In genomic region chr12:73539151-73539550, GRCm38 (mm10) we compare ENCODE assay signal across 13 mouse cellular contexts. TPM values are rescaled to one million over a fixed set of nuclear protein-coding genes. Genes with fewer than 3 reads are reported as not detected.
A peak's percentile ranks its signal among the peaks of the same experiment; 100 is the strongest.
DNase-seq lines count a peak whose midpoint lies in the region; ATAC-seq lines count a peak whose summit lies in the region.
"Had no signal": no experiment of that assay in that cellular context is flagged by ENCODE, and none has a peak within 500 bp of the region (broad histone marks: within the 10 kb centered on the region; RNA-seq: fewer than 3 reads in every experiment).

No protein-coding gene starts in this region.

- no peak for DNase-seq in forebrain, embryonic 10.5 days (ENCODE audit: extremely low spot score, low spot score)
- peak; percentile 28 for DNase-seq in liver, embryonic 11.5 days (ENCODE audit: low spot score)
- peak; percentile 10 for DNase-seq in brain, adult 2 months (ENCODE audit: low read depth, low spot score)
- DNase-seq in urinary bladder, adult 18-20 months (ENCODE audit: low spot score in 2 of 2) = no peak
- DNase-seq: cerebellum, postnatal 36 days; gastrocnemius, postnatal 25 days; spleen, adult 18-20 months had no signal

- H3K4me1 ChIP-seq in forebrain, embryonic 10.5 days = peaks cover 19% of the 10 kb centered on the region
- peaks cover 5% of the 10 kb centered on the region; the same call in 1 of the 2 replicates for H3K4me1 ChIP-seq in forebrain, embryonic 12.5 days
- no peaks in the 10 kb centered on the region; the same call in 1 of the 2 replicates for H3K4me1 ChIP-seq in liver, embryonic 11.5 days (replicated peaks; ENCODE audit: control insufficient read depth, insufficient read depth, low read length)
- no peaks in the 10 kb centered on the region; the same call in 1 of the 2 replicates for H3K4me1 ChIP-seq in liver, embryonic 12.5 days
- peaks cover 35% of the 10 kb centered on the region for H3K4me1 ChIP-seq in limb, embryonic 13.5 days
- H3K4me1 ChIP-seq: hindbrain, embryonic 15.5 days had no signal

- 42% methylated on average over 2 of the region's 2 CpGs for WGBS in forebrain, embryonic 10.5 days
- 38% methylated on average over 2 of the region's 2 CpGs for WGBS in forebrain, embryonic 12.5 days
- 38% methylated on average over 2 of the region's 2 CpGs for WGBS in liver, embryonic 11.5 days
- 33% methylated on average over 2 of the region's 2 CpGs for WGBS in liver, embryonic 12.5 days (ENCODE audit: insufficient replicate concordance)
- 12% methylated on average over 2 of the region's 2 CpGs for WGBS in limb, embryonic 13.5 days

- H3K27me3 ChIP-seq in forebrain, embryonic 10.5 days (ENCODE audit: poor library complexity, severe bottlenecking) = peaks cover 36% of the 10 kb centered on the region
- H3K27me3 ChIP-seq in forebrain, embryonic 12.5 days = peaks cover 37% of the 10 kb centered on the region
- H3K27me3 ChIP-seq in liver, embryonic 11.5 days (replicated peaks; ENCODE audit: control insufficient read depth, insufficient read depth, low read length) = peaks cover 9% of the 10 kb centered on the region
- H3K27me3 ChIP-seq in liver, embryonic 12.5 days (replicated peaks) = peaks cover 24% of the 10 kb centered on the region
- peaks cover 27% of the 10 kb centered on the region for H3K27me3 ChIP-seq in limb, embryonic 13.5 days

- no peak overlapping the region for H3K9ac ChIP-seq in forebrain, embryonic 12.5 days
- H3K9ac ChIP-seq in liver, embryonic 11.5 days (ENCODE audit: low read depth, low read length) = no peak overlapping the region
- no peak overlapping the region for H3K9ac ChIP-seq in liver, embryonic 12.5 days
- no peak overlapping the region for H3K9ac ChIP-seq in limb, embryonic 13.5 days
- H3K9ac ChIP-seq: hindbrain, embryonic 15.5 days had no signal

- ATAC-seq in forebrain, embryonic 12.5 days (ENCODE audit: low FRiP score) = no peak
- no peak for ATAC-seq in liver, embryonic 11.5 days (replicated peaks; ENCODE audit: low FRiP score)
- no peak for ATAC-seq in liver, embryonic 12.5 days
- ATAC-seq in limb, embryonic 13.5 days (ENCODE audit: low FRiP score, low read depth) = no peak; the same call in 1 of the 2 replicates
- no peak for ATAC-seq in activated CD4-positive, CD25-positive, alpha-beta regulatory T cell, adult 4 months

- H3K9me3 ChIP-seq in forebrain, embryonic 10.5 days = no peaks in the 10 kb centered on the region
- no peaks in the 10 kb centered on the region for H3K9me3 ChIP-seq in forebrain, embryonic 12.5 days
- no peaks in the 10 kb centered on the region for H3K9me3 ChIP-seq in liver, embryonic 11.5 days (ENCODE audit: control insufficient read depth, low read length)
- H3K9me3 ChIP-seq in liver, embryonic 12.5 days (replicated peaks) = no peaks in the 10 kb centered on the region
- no peaks in the 10 kb centered on the region for H3K9me3 ChIP-seq in limb, embryonic 13.5 days
- H3K9me3 ChIP-seq: hindbrain, embryonic 15.5 days had no signal

- H3K4me2 ChIP-seq in forebrain, embryonic 12.5 days = no peak overlapping the region
- no peak overlapping the region for H3K4me2 ChIP-seq in liver, embryonic 11.5 days
- H3K4me2 ChIP-seq in liver, embryonic 12.5 days = no peak overlapping the region
- H3K4me2 ChIP-seq in limb, embryonic 13.5 days (replicated peaks) = peak overlapping the region; percentile 25; the same call in 1 of the 2 replicates
- H3K4me2 ChIP-seq: hindbrain, embryonic 15.5 days had no signal

- no peak overlapping the region for H3K27ac ChIP-seq in forebrain, embryonic 10.5 days
- H3K27ac ChIP-seq in forebrain, embryonic 12.5 days = no peak overlapping the region
- no peak overlapping the region for H3K27ac ChIP-seq in liver, embryonic 11.5 days (ENCODE audit: low read depth, low read length)
- no peak overlapping the region for H3K27ac ChIP-seq in liver, embryonic 12.5 days
- H3K27ac ChIP-seq in limb, embryonic 13.5 days = no peak overlapping the region
- H3K27ac ChIP-seq: hindbrain, embryonic 15.5 days had no signal

- peak overlapping the region; percentile 14; the same call in 1 of the 2 replicates for H3K4me3 ChIP-seq in forebrain, embryonic 10.5 days
- H3K4me3 ChIP-seq in forebrain, embryonic 12.5 days (replicated peaks) = no peak overlapping the region
- H3K4me3 ChIP-seq in liver, embryonic 11.5 days (ENCODE audit: low read depth, low read length) = no peak overlapping the region
- no peak overlapping the region for H3K4me3 ChIP-seq in liver, embryonic 12.5 days
- 0 out of 2 replicates have a peak overlapping the region, but pooled peaks have one; percentile 2 for H3K4me3 ChIP-seq in limb, embryonic 13.5 days
- H3K4me3 ChIP-seq: hindbrain, embryonic 15.5 days had no signal

- H3K36me3 ChIP-seq in forebrain, embryonic 10.5 days (replicated peaks) = no peaks in the 10 kb centered on the region
- no peaks in the 10 kb centered on the region for H3K36me3 ChIP-seq in forebrain, embryonic 12.5 days (replicated peaks)
- H3K36me3 ChIP-seq in liver, embryonic 11.5 days (ENCODE audit: control insufficient read depth, insufficient read depth, low read length) = no peaks in the 10 kb centered on the region
- no peaks in the 10 kb centered on the region for H3K36me3 ChIP-seq in liver, embryonic 12.5 days
- H3K36me3 ChIP-seq in limb, embryonic 13.5 days = no peaks in the 10 kb centered on the region
- H3K36me3 ChIP-seq: hindbrain, embryonic 15.5 days had no signal

RNA-seq across cellular contexts. Expression of gene Tmem30b, which starts 7.0 kb away (rescaled TPM):
- 3.8 and 5.0 TPM in 2 replicates for polyA plus RNA-seq in forebrain, embryonic 10.5 days (2016; fragmentation: Nextera tagmentation; extraction: Ambion mirVana)
- 2.2 and 3.1 TPM in 2 replicates for polyA plus RNA-seq in forebrain, embryonic 12.5 days (2016; fragmentation: Nextera tagmentation; extraction: Ambion mirVana)
- polyA plus RNA-seq in liver, embryonic 11.5 days (2014; fragmentation: Nextera tagmentation; extraction: Ambion mirVana) = 0.58 and 0.94 TPM in 2 replicates
- polyA plus RNA-seq in liver, embryonic 12.5 days (2016; fragmentation: Nextera tagmentation; extraction: Ambion mirVana) = 0.60 and 0.87 TPM in 2 replicates
- 18.2 and 19.2 TPM in 2 replicates for polyA plus RNA-seq in limb, embryonic 13.5 days (2015; fragmentation: Nextera tagmentation; extraction: Ambion mirVana)
- polyA plus RNA-seq in activated CD4-positive, CD25-positive, alpha-beta regulatory T cell, adult 4 months (2017; shearing (Covaris generic)) = not detected
- polyA plus RNA-seq: C2C12 had no signal

RNA-seq across cellular contexts. Expression of gene Prkch, which starts 45.4 kb away (rescaled TPM):
- polyA plus RNA-seq in forebrain, embryonic 10.5 days (2016; fragmentation: Nextera tagmentation; extraction: Ambion mirVana) = 3.8 and 4.8 TPM in 2 replicates
- 4.6 and 6.0 TPM in 2 replicates for polyA plus RNA-seq in forebrain, embryonic 12.5 days (2016; fragmentation: Nextera tagmentation; extraction: Ambion mirVana)
- polyA plus RNA-seq in liver, embryonic 11.5 days (2014; fragmentation: Nextera tagmentation; extraction: Ambion mirVana) = 5.7 and 6.4 TPM in 2 replicates
- polyA plus RNA-seq in liver, embryonic 12.5 days (2016; fragmentation: Nextera tagmentation; extraction: Ambion mirVana) = 4.8 and 5.0 TPM in 2 replicates
- 8.4 and 9.0 TPM in 2 replicates for polyA plus RNA-seq in limb, embryonic 13.5 days (2015; fragmentation: Nextera tagmentation; extraction: Ambion mirVana)
- 10 to 100 TPM; 80.9 to 82.1 TPM for polyA plus RNA-seq in activated CD4-positive, CD25-positive, alpha-beta regulatory T cell, adult 4 months (2017; shearing (Covaris generic))

Comparison
In these comparisons a context has a peak if more than half of its experiments do, and no peak if none do; other contexts are left out.
1. H3K4me3 ChIP-seq: peak in forebrain, embryonic 10.5 days (single experiment) and limb, embryonic 13.5 days (single experiment); none in forebrain, embryonic 12.5 days (single experiment), liver, embryonic 11.5 days (single experiment) and liver, embryonic 12.5 days (single experiment).
2. DNase-seq: peak in liver, embryonic 11.5 days (single experiment) and brain, adult 2 months (single experiment); none in forebrain, embryonic 10.5 days (single experiment) and urinary bladder, adult 18-20 months (0 of 2).